Comparison of ENCODE assay signal across 8 mouse cellular contexts in genomic region chr19:29063577-29064363, GRCm38 (mm10). TPM values are rescaled to one million over a fixed set of nuclear protein-coding genes. Genes with fewer than 3 reads are reported as not detected.
DNase-seq lines count a peak whose midpoint lies in the region; ATAC-seq and TF ChIP-seq lines count a peak whose summit lies in the region.

No protein-coding gene starts in this region.

- TF ChIP-seq EP300 in lung, postnatal 0 days (IDR thresholded peaks at IDR 0.05) = no peak

- H3K27ac ChIP-seq in hindbrain, embryonic 11.5 days (ENCODE audit: low read depth, low read length) = no peak overlapping the region
- peak overlapping the region; percentile 61 for H3K27ac ChIP-seq in lung, postnatal 0 days (ENCODE audit: low read length)

- H3K4me3 ChIP-seq in hindbrain, embryonic 11.5 days (ENCODE audit: low read depth, low read length) = no peak overlapping the region
- H3K4me3 ChIP-seq in lung, postnatal 0 days (ENCODE audit: low read depth, low read length) = no peak overlapping the region; the same call in 1 of the 2 replicates

- H3K9ac ChIP-seq in hindbrain, embryonic 11.5 days (ENCODE audit: low read depth, low read length) = no peak overlapping the region
- H3K9ac ChIP-seq in lung, postnatal 0 days (replicated peaks; ENCODE audit: low read depth) = peak overlapping the region; percentile 23; the same call in 1 of the 2 replicates

- DNase-seq in NIH3T3 (ENCODE audit: low read depth) = peak; percentile 95
- DNase-seq in cerebellum, adult 9-11 months = peak; percentile 90
- peak; percentile 76 to 96 for DNase-seq in frontal cortex, adult 2 months (ENCODE audit: extremely low spot score in 1 of 2, low spot score in 1 of 2)
- DNase-seq in hindbrain, embryonic 11.5 days (ENCODE audit: low spot score) = peak; percentile 95
- DNase-seq in layer of hippocampus, postnatal 10 days (ENCODE audit: low spot score in 2 of 2) = peak; percentile 95 to 96
- peak; percentile 97 for DNase-seq in lung, postnatal 0 days (ENCODE audit: low spot score)
- peak; percentile 82 for DNase-seq in ovary, postnatal 10 days (ENCODE audit: low spot score)
- DNase-seq in thymus, postnatal 0 days (ENCODE audit: low spot score) = peak; percentile 95

- ATAC-seq in hindbrain, embryonic 11.5 days (ENCODE audit: low FRiP score) = peak; percentile 75; the same call in 1 of the 2 replicates
- peak; percentile 81 for ATAC-seq in lung, postnatal 0 days

- TF ChIP-seq CTCF in lung, postnatal 0 days (IDR thresholded peaks at IDR 0.05) = peak; percentile 98

- H3K9me3 ChIP-seq in hindbrain, embryonic 11.5 days (ENCODE audit: control insufficient read depth, low read length) = no peaks in the 10 kb centered on the region
- H3K9me3 ChIP-seq in lung, postnatal 0 days (ENCODE audit: low read length) = no peaks in the 10 kb centered on the region

- 19% methylated on average over 18 of the region's 18 CpGs for WGBS in hindbrain, embryonic 11.5 days
- 12% methylated on average over 18 of the region's 18 CpGs for WGBS in lung, postnatal 0 days

- H3K4me1 ChIP-seq in hindbrain, embryonic 11.5 days (replicated peaks; ENCODE audit: control insufficient read depth, insufficient read depth, low read length) = no peaks in the 10 kb centered on the region
- no peaks in the 10 kb centered on the region; the same call in 1 of the 2 replicates for H3K4me1 ChIP-seq in lung, postnatal 0 days (ENCODE audit: insufficient read depth, low read depth, low read length)

- no peak overlapping the region for H3K4me2 ChIP-seq in hindbrain, embryonic 11.5 days (replicated peaks; ENCODE audit: low read depth, low read length)
- H3K4me2 ChIP-seq in lung, postnatal 0 days (replicated peaks; ENCODE audit: low read depth, low read length) = peak overlapping the region; percentile 44

- no peaks in the 10 kb centered on the region for H3K27me3 ChIP-seq in hindbrain, embryonic 11.5 days (ENCODE audit: control insufficient read depth, insufficient read depth, low read length)
- no peaks in the 10 kb centered on the region for H3K27me3 ChIP-seq in lung, postnatal 0 days (replicated peaks; ENCODE audit: insufficient read depth, low read length)

- H3K36me3 ChIP-seq in hindbrain, embryonic 11.5 days (ENCODE audit: control insufficient read depth, insufficient read depth, low read length) = no peaks in the 10 kb centered on the region
- H3K36me3 ChIP-seq in lung, postnatal 0 days (ENCODE audit: insufficient read depth, low read length) = no peaks in the 10 kb centered on the region

RNA-seq across cellular contexts. Expression of gene Ak3, which starts 16.0 kb away (rescaled TPM):
- 61.8 and 66.5 TPM in 2 replicates for polyA plus RNA-seq in frontal cortex, adult 2 months (2012; rRNA removed)
- 82.4 and 83.5 TPM in 2 replicates for polyA plus RNA-seq in hindbrain, embryonic 11.5 days (2014; fragmentation: Nextera tagmentation; extraction: Ambion mirVana)
- total RNA-seq in layer of hippocampus, postnatal 10 days (2021) = 10 to 100 TPM; 40.4 to 46.4 TPM
- 79.3 and 81.1 TPM in 2 replicates for polyA plus RNA-seq in lung, postnatal 0 days (2015; fragmentation: Nextera tagmentation; extraction: Ambion mirVana)
- 56.1 and 59.4 TPM in 2 replicates for polyA plus RNA-seq in thymus, postnatal 0 days (2015; fragmentation: Nextera tagmentation; extraction: Ambion mirVana)

RNA-seq across cellular contexts. Expression of gene Rcl1, which starts 37.4 kb away (rescaled TPM):
- polyA plus RNA-seq in frontal cortex, adult 2 months (2012; rRNA removed) = 19.2 and 20.1 TPM in 2 replicates
- 44.7 and 51.1 TPM in 2 replicates for polyA plus RNA-seq in hindbrain, embryonic 11.5 days (2014; fragmentation: Nextera tagmentation; extraction: Ambion mirVana)
- total RNA-seq in layer of hippocampus, postnatal 10 days (2021) = 10 to 100 TPM; 17.8 to 20.7 TPM
- 19.3 and 20.1 TPM in 2 replicates for polyA plus RNA-seq in lung, postnatal 0 days (2015; fragmentation: Nextera tagmentation; extraction: Ambion mirVana)
- polyA plus RNA-seq in thymus, postnatal 0 days (2015; fragmentation: Nextera tagmentation; extraction: Ambion mirVana) = 49.5 and 52.2 TPM in 2 replicates
